Mouse (Mus musculus) stomach, postnatal 0 days (tissue): ENCODE data around the gene Gas6.

Experiments
- CTCF ChIP-seq: IDR thresholded peaks from 2 replicates; pipeline ENCODE4 v1.5.1; 2016; ENCODE audit warnings: antibody characterized with exemption, low read depth, mild to moderate bottlenecking, moderate library complexity
- EP300 ChIP-seq: optimal IDR thresholded peaks from 2 replicates; pipeline ENCODE3; 2016; ENCODE audit warnings: antibody characterized with exemption

DNA sequence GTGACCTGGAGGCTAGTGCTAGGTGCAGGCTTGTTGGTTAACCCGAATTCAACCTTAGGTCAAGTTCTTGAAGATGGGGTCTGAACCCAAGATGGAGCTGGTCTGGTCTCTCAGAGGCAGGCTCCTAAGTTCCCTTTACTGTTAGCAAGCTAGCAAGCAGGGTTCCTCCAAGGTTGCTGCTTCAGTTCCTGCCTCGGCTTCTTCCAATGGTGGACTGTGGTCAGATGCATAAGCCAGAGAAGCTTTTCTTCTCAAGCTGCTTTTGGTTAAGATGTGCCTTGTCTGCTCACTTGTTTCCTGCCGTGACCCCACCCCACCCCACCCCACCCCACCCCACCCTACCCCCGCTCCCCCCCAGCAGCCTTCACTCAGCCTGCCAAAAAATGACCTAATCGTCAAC is 61.2 kb downstream of the Gas6 start:
- TF ChIP-seq CTCF = no peak
- TF ChIP-seq EP300 = no peak
